17 mouse cellular contexts compared by ENCODE assay signal in genomic region chr4:133347624-133348023, GRCm38 (mm10). TPM values are rescaled to one million over a fixed set of nuclear protein-coding genes. Genes with fewer than 3 reads are reported as not detected.
DNase-seq lines count a peak whose midpoint lies in the region; ATAC-seq and TF ChIP-seq lines count a peak whose summit lies in the region.
"Had no signal": no experiment of that assay in that cellular context is flagged by ENCODE, and none has a peak within 500 bp of the region (broad histone marks: within the 10 kb centered on the region; RNA-seq: fewer than 3 reads in every experiment).

No protein-coding gene starts in this region.

- H3K36me3 ChIP-seq in liver, adult 2 months (ENCODE audit: control insufficient read depth, insufficient read depth, low read length), result no peaks in the 10 kb centered on the region
- no peaks in the 10 kb centered on the region for H3K36me3 ChIP-seq in myocyte (ENCODE audit: control insufficient read depth, insufficient read depth)
- H3K36me3 ChIP-seq in hindbrain, embryonic 11.5 days (ENCODE audit: control insufficient read depth, insufficient read depth, low read length), result no peaks in the 10 kb centered on the region
- H3K36me3 ChIP-seq: hindbrain, embryonic 12.5 days; limb, embryonic 10.5 days; lung, embryonic 15.5 days; midbrain, embryonic 12.5 days had no signal

- TF ChIP-seq CTCF in liver, adult 2 months (IDR thresholded peaks at IDR 0.05; ENCODE audit: low read depth, low read length), result 0 out of 2 replicates have a peak, but pooled peaks have one; percentile 23

- H3K9me3 ChIP-seq in hindbrain, embryonic 11.5 days (ENCODE audit: control insufficient read depth, low read length), result no peaks in the 10 kb centered on the region
- H3K9me3 ChIP-seq: hindbrain, embryonic 12.5 days; limb, embryonic 10.5 days; lung, embryonic 15.5 days; midbrain, embryonic 12.5 days had no signal

- no peak overlapping the region for H3K27ac ChIP-seq in liver, adult 2 months (replicated peaks; ENCODE audit: insufficient read depth, low read depth, low read length)
- no peak overlapping the region for H3K27ac ChIP-seq in hindbrain, embryonic 11.5 days (ENCODE audit: low read depth, low read length)
- H3K27ac ChIP-seq: hindbrain, embryonic 12.5 days; limb, embryonic 10.5 days; lung, embryonic 15.5 days; midbrain, embryonic 12.5 days had no signal

- H3K79me2 ChIP-seq in liver, adult 2 months (ENCODE audit: control insufficient read depth, insufficient read depth, low read length), result no peaks in the 10 kb centered on the region
- no peaks in the 10 kb centered on the region for H3K79me2 ChIP-seq in myocyte (ENCODE audit: control insufficient read depth, insufficient read depth)

- ATAC-seq in hindbrain, embryonic 11.5 days (ENCODE audit: low FRiP score), result no peak
- ATAC-seq: forebrain, embryonic 14.5 days had no signal

- DNase-seq in adrenal gland, adult 2 months, result peak; percentile 61
- DNase-seq in adrenal gland, postnatal 4 days (ENCODE audit: low spot score in 2 of 2), result no peak
- DNase-seq in liver, adult 2 months (ENCODE audit: extremely low read depth, low read depth, low spot score), result no peak
- no peak for DNase-seq in liver
- DNase-seq in ZHBTc4 (ENCODE audit: low read depth, low spot score), result peak; percentile 40
- no peak for DNase-seq in hindbrain, embryonic 11.5 days (ENCODE audit: low spot score)
- DNase-seq in retina, embryonic 14.5 days (ENCODE audit: low spot score), result no peak
- DNase-seq: cerebellum, postnatal 14 days; gastrocnemius, postnatal 14 days; kidney, adult 18-20 months; layer of hippocampus, adult 9-11 months had no signal

- no peaks in the 10 kb centered on the region for H3K4me1 ChIP-seq in liver, adult 2 months (ENCODE audit: control insufficient read depth, insufficient read depth, low read length)
- H3K4me1 ChIP-seq in hindbrain, embryonic 11.5 days (replicated peaks; ENCODE audit: control insufficient read depth, insufficient read depth, low read length), result no peaks in the 10 kb centered on the region
- H3K4me1 ChIP-seq: hindbrain, embryonic 12.5 days; limb, embryonic 10.5 days; lung, embryonic 15.5 days; midbrain, embryonic 12.5 days had no signal

- WGBS in liver, adult 2 months, result 78% methylated on average over 4 of the region's 4 CpGs
- WGBS in hindbrain, embryonic 11.5 days, result 70% methylated on average over 4 of the region's 4 CpGs

- H3K4me2 ChIP-seq in myocyte (ENCODE audit: low read depth), result peak overlapping the region; percentile 8
- H3K4me2 ChIP-seq in hindbrain, embryonic 11.5 days (replicated peaks; ENCODE audit: low read depth, low read length), result no peak overlapping the region
- H3K4me2 ChIP-seq: hindbrain, embryonic 12.5 days; lung, embryonic 15.5 days; midbrain, embryonic 12.5 days had no signal

- H3K4me3 ChIP-seq in liver, adult 2 months (ENCODE audit: insufficient read depth, low read depth, low read length), result no peak overlapping the region
- H3K4me3 ChIP-seq in myocyte, result no peak overlapping the region
- no peak overlapping the region for H3K4me3 ChIP-seq in hindbrain, embryonic 11.5 days (ENCODE audit: low read depth, low read length)
- H3K4me3 ChIP-seq: hindbrain, embryonic 12.5 days; limb, embryonic 10.5 days; lung, embryonic 15.5 days; midbrain, embryonic 12.5 days had no signal

- no peak overlapping the region for H3K9ac ChIP-seq in liver, adult 2 months (ENCODE audit: low read depth, low read length)
- H3K9ac ChIP-seq in hindbrain, embryonic 11.5 days (ENCODE audit: low read depth, low read length), result no peak overlapping the region
- H3K9ac ChIP-seq: hindbrain, embryonic 12.5 days; lung, embryonic 15.5 days; midbrain, embryonic 12.5 days had no signal

- no peak overlapping the region for H3ac ChIP-seq in myocyte (ENCODE audit: control insufficient read depth, insufficient read length)

- H3K27me3 ChIP-seq in liver, adult 2 months (ENCODE audit: control insufficient read depth, insufficient read depth, low read length), result no peaks in the 10 kb centered on the region
- no peaks in the 10 kb centered on the region for H3K27me3 ChIP-seq in myocyte (ENCODE audit: control insufficient read depth, insufficient read depth, insufficient read length)
- no peaks in the 10 kb centered on the region for H3K27me3 ChIP-seq in hindbrain, embryonic 11.5 days (ENCODE audit: control insufficient read depth, insufficient read depth, low read length)
- H3K27me3 ChIP-seq: hindbrain, embryonic 12.5 days had no signal

- no peak for TF ChIP-seq POLR2A in liver, adult 2 months (IDR thresholded peaks at IDR 0.05; ENCODE audit: extremely low read depth, insufficient read depth, low read length)
- TF ChIP-seq POLR2A in myocyte (IDR thresholded peaks at IDR 0.05; ENCODE audit: insufficient read length, low read depth), result no peak

TF ChIP-seq in myocyte, 11 proteins besides CTCF, POLR2A, EP300 and RAD21:
- TF ChIP-seq REST (IDR thresholded peaks at IDR 0.05; ENCODE audit: insufficient read depth, insufficient read length), result no peak
- TF ChIP-seq MYOD1 (IDR thresholded peaks at IDR 0.05; ENCODE audit: control insufficient read depth in 1 of 3, insufficient read length in 2 of 3, low read depth in 2 of 3), result no peak
- no peak for TF ChIP-seq POLR2AphosphoS2 (IDR thresholded peaks at IDR 0.05; ENCODE audit: insufficient read length, low read depth)
- TF ChIP-seq SRF (IDR thresholded peaks at IDR 0.05; ENCODE audit: control insufficient read depth, insufficient read length, low read depth), result no peak
- TF ChIP-seq E2F4 (IDR thresholded peaks at IDR 0.05; ENCODE audit: insufficient read depth), result no peak
- TF ChIP-seq CEBPB (IDR thresholded peaks at IDR 0.05; ENCODE audit: insufficient read depth, poor library complexity, severe bottlenecking), result no peak
- TF ChIP-seq USF1 (IDR thresholded peaks at IDR 0.05; ENCODE audit: low read depth), result no peak
- no peak for TF ChIP-seq TCF3 (IDR thresholded peaks at IDR 0.05; ENCODE audit: insufficient read length, low read depth)
- TF ChIP-seq MAX (IDR thresholded peaks at IDR 0.05; ENCODE audit: low read depth), result no peak
- TF ChIP-seq MYOG (IDR thresholded peaks at IDR 0.05; ENCODE audit: control insufficient read depth in 1 of 3, insufficient read depth in 1 of 3, insufficient read length in 2 of 3, low read depth in 2 of 3), result no peak

RNA-seq across cellular contexts. Expression of gene Wdtc1, which starts 5.7 kb away (rescaled TPM):
- 10 to 100 TPM; 56.3 to 56.9 TPM for total RNA-seq in adrenal gland, adult 2 months (2021)
- 75.2 and 83.0 TPM in 2 replicates for polyA plus RNA-seq in adrenal gland, adult 2 months (2012; rRNA removed)
- 10 to 100 TPM; 36.3 to 39.9 TPM for total RNA-seq in adrenal gland, postnatal 4 days (2021)
- 20.6 and 35.5 TPM in 2 replicates for total RNA-seq in liver, adult 2 months (2014; rRNA removed)
- polyA plus RNA-seq in liver, adult 2 months (2012; rRNA removed), result 83.3 and 105 TPM in 2 replicates
- polyA plus RNA-seq in myocyte (2012; fragmentation: generic; extraction: Trizol), result 53.1 TPM
- 21.6 and 23.4 TPM in 2 replicates for polyA plus RNA-seq in hindbrain, embryonic 11.5 days (2014; fragmentation: Nextera tagmentation; extraction: Ambion mirVana)

RNA-seq across cellular contexts. Expression of gene Slc9a1, which starts 21.9 kb away (rescaled TPM):
- total RNA-seq in adrenal gland, adult 2 months (2021), result 10 to 100 TPM; 57.8 to 69.0 TPM
- 104 and 127 TPM in 2 replicates for polyA plus RNA-seq in adrenal gland, adult 2 months (2012; rRNA removed)
- total RNA-seq in adrenal gland, postnatal 4 days (2021), result 10 to 100 TPM; 52.9 to 54.4 TPM
- total RNA-seq in liver, adult 2 months (2014; rRNA removed), result 1.5 and 2.9 TPM in 2 replicates
- 5.6 and 9.2 TPM in 2 replicates for polyA plus RNA-seq in liver, adult 2 months (2012; rRNA removed)
- 23.3 TPM for polyA plus RNA-seq in myocyte (2012; fragmentation: generic; extraction: Trizol)
- 5.7 and 5.8 TPM in 2 replicates for polyA plus RNA-seq in hindbrain, embryonic 11.5 days (2014; fragmentation: Nextera tagmentation; extraction: Ambion mirVana)

Comparison
In these comparisons a context has a peak if more than half of its experiments do, and no peak if none do; other contexts are left out.
1. DNase-seq: peak in adrenal gland, adult 2 months (single experiment) and ZHBTc4 (single experiment); none in adrenal gland, postnatal 4 days (0 of 2), liver, adult 2 months (single experiment), liver (single experiment), hindbrain, embryonic 11.5 days (single experiment) and retina, embryonic 14.5 days (single experiment).